Mouse (Mus musculus): ENCODE measurements around the gene Tmbim4. TPM values are rescaled to one million over a fixed set of nuclear protein-coding genes. Genes with fewer than 3 reads are reported as not detected.
A peak's percentile ranks its signal among the peaks of the same experiment; 100 is the strongest.

The Tmbim4 gene
- 151 and 159 TPM in 2 replicates for polyA plus RNA-seq (2015; fragmentation: Nextera tagmentation; extraction: Ambion mirVana)

- ATAC-seq (replicated peaks; ENCODE audit: low FRiP score), result peak; percentile 58
- Histone ChIP-seq H3K4me3 (replicated peaks) (peak within 1 kb of the TSS; percentile 53), H3K9ac (peak within 1 kb of the TSS; percentile 35), H3K9me3 (replicated peaks) (no peaks in the 10 kb centered on the region), H3K4me2 (peak within 1 kb of the TSS; percentile 89), H3K27ac (peak within 1 kb of the TSS; percentile 24; the same call in 1 of the 2 replicates), H3K36me3 (no peaks in the 10 kb centered on the region), H3K4me1 (peaks cover 13% of the 10 kb centered on the region), H3K27me3 (peaks cover 13% of the 10 kb centered on the region)
- WGBS, result 1% methylated on average over 65 of the region's 65 CpGs
Observed at GRCm38 (mm10) chr10:120201131-120201921, at the start of gene Tmbim4. Gene Tmbim4 (plus strand): TSS chr10:120201590.

GRCm38 (mm10) chr10:120151672-120152071, 49.7 kb upstream of the Tmbim4 start:
- Histone ChIP-seq H3K9ac (no peak overlapping the region), H3K4me3 (replicated peaks) (no peak overlapping the region), H3K27ac (no peak overlapping the region), H3K9me3 (replicated peaks) (no peaks in the 10 kb centered on the region), H3K27me3 (no peaks in the 10 kb centered on the region), H3K4me2 (no peak overlapping the region), H3K36me3 (no peaks in the 10 kb centered on the region), H3K4me1 (no peaks in the 10 kb centered on the region)
- 83% methylated on average over 7 of the region's 7 CpGs for WGBS
- no peak for ATAC-seq (replicated peaks; ENCODE audit: low FRiP score)

GRCm38 (mm10) chr10:120153911-120154310, 47.5 kb upstream of the Tmbim4 start:
- no peak overlapping the region for H3K4me3 ChIP-seq (replicated peaks)
- WGBS, result 84% methylated on average over 2 of the region's 2 CpGs
- H3K4me1 ChIP-seq, result no peaks in the 10 kb centered on the region
- no peak overlapping the region for H3K9ac ChIP-seq
- no peaks in the 10 kb centered on the region for H3K27me3 ChIP-seq
- no peaks in the 10 kb centered on the region for H3K9me3 ChIP-seq (replicated peaks)
- no peak for ATAC-seq (replicated peaks; ENCODE audit: low FRiP score)
- no peak overlapping the region for H3K4me2 ChIP-seq
- H3K27ac ChIP-seq, result no peak overlapping the region
- no peaks in the 10 kb centered on the region for H3K36me3 ChIP-seq

- H3K9me3 ChIP-seq (replicated peaks), result no peaks in the 10 kb centered on the region
- no peak overlapping the region for H3K9ac ChIP-seq
- H3K36me3 ChIP-seq, result no peaks in the 10 kb centered on the region
- no peaks in the 10 kb centered on the region for H3K4me1 ChIP-seq
- no peak overlapping the region for H3K27ac ChIP-seq
- H3K27me3 ChIP-seq, result no peaks in the 10 kb centered on the region
- no peak overlapping the region for H3K4me2 ChIP-seq
- ATAC-seq (replicated peaks; ENCODE audit: low FRiP score), result no peak
- WGBS, result 78% methylated on average over 9 of the region's 9 CpGs
- H3K4me3 ChIP-seq (replicated peaks), result no peak overlapping the region
Observed at GRCm38 (mm10) chr10:120160533-120160932, 40.9 kb upstream of the Tmbim4 start.

- H3K27ac ChIP-seq, result no peak overlapping the region
Observed at GRCm38 (mm10) chr10:120162840-120163239, 38.5 kb upstream of the Tmbim4 start.

GRCm38 (mm10) chr10:120163490-120163889, 37.9 kb upstream of the Tmbim4 start:
- Histone ChIP-seq H3K27me3 (no peaks in the 10 kb centered on the region), H3K36me3 (no peaks in the 10 kb centered on the region), H3K4me1 (no peaks in the 10 kb centered on the region), H3K4me2 (no peak overlapping the region), H3K27ac (no peak overlapping the region), H3K4me3 (replicated peaks) (no peak overlapping the region), H3K9ac (no peak overlapping the region), H3K9me3 (replicated peaks) (no peaks in the 10 kb centered on the region)
- no peak for ATAC-seq (replicated peaks; ENCODE audit: low FRiP score)
- 94% methylated on average over 7 of the region's 7 CpGs for WGBS

More at GRCm38 (mm10) chr10:120162840-120163239, 38.5 kb upstream of the Tmbim4 start:
- no peaks in the 10 kb centered on the region for H3K27me3 ChIP-seq
- no peaks in the 10 kb centered on the region for H3K9me3 ChIP-seq (replicated peaks)
- no peak overlapping the region for H3K9ac ChIP-seq
- no peaks in the 10 kb centered on the region for H3K4me1 ChIP-seq
- H3K36me3 ChIP-seq, result no peaks in the 10 kb centered on the region
- no peak overlapping the region for H3K4me2 ChIP-seq
- ATAC-seq (replicated peaks; ENCODE audit: low FRiP score), result no peak
- WGBS, result 87% methylated on average over 10 of the region's 10 CpGs
- H3K4me3 ChIP-seq (replicated peaks), result no peak overlapping the region

GRCm38 (mm10) chr10:120164931-120165792, 36.2 kb upstream of the Tmbim4 start:
- H3K4me1 ChIP-seq, result 0 out of 2 replicates have a peak, but pooled peaks cover 4% of the 10 kb centered on the region
- 88% methylated on average over 19 of the region's 19 CpGs for WGBS
- H3K27ac ChIP-seq, result no peak overlapping the region
- H3K36me3 ChIP-seq, result no peaks in the 10 kb centered on the region
- ATAC-seq (replicated peaks; ENCODE audit: low FRiP score), result no peak
- no peak overlapping the region for H3K4me3 ChIP-seq (replicated peaks)
- no peak overlapping the region for H3K9ac ChIP-seq
- no peaks in the 10 kb centered on the region for H3K27me3 ChIP-seq
- no peaks in the 10 kb centered on the region for H3K9me3 ChIP-seq (replicated peaks)
- H3K4me2 ChIP-seq, result no peak overlapping the region

- H3K9ac ChIP-seq, result no peak overlapping the region
- 0 out of 2 replicates have a peak, but pooled peaks cover 4% of the 10 kb centered on the region for H3K4me1 ChIP-seq
- ATAC-seq (replicated peaks; ENCODE audit: low FRiP score), result no peak
- no peak overlapping the region for H3K27ac ChIP-seq
- H3K4me3 ChIP-seq (replicated peaks), result no peak overlapping the region
- no peaks in the 10 kb centered on the region for H3K9me3 ChIP-seq (replicated peaks)
- no peaks in the 10 kb centered on the region for H3K27me3 ChIP-seq
- no peaks in the 10 kb centered on the region for H3K36me3 ChIP-seq
- 90% methylated on average over 17 of the region's 17 CpGs for WGBS
- no peak overlapping the region for H3K4me2 ChIP-seq
Observed at GRCm38 (mm10) chr10:120165793-120166503, 35.4 kb upstream of the Tmbim4 start.

GRCm38 (mm10) chr10:120168070-120168469, 33.3 kb upstream of the Tmbim4 start:
- no peak for ATAC-seq (replicated peaks; ENCODE audit: low FRiP score)
- 78% methylated on average over 1 of the region's 1 CpGs for whole genome bisulfite sequencing
- H3K36me3 ChIP-seq, result no peaks in the 10 kb centered on the region

GRCm38 (mm10) chr10:120169064-120169463, 32.3 kb upstream of the Tmbim4 start:
- Histone ChIP-seq H3K27me3 (no peaks in the 10 kb centered on the region), H3K9me3 (replicated peaks) (no peaks in the 10 kb centered on the region), H3K27ac (no peak overlapping the region), H3K9ac (no peak overlapping the region), H3K4me1 (0 out of 2 replicates have a peak, but pooled peaks cover 4% of the 10 kb centered on the region), H3K36me3 (no peaks in the 10 kb centered on the region), H3K4me3 (replicated peaks) (no peak overlapping the region), H3K4me2 (no peak overlapping the region)
- WGBS, result 45% methylated on average over 10 of the region's 10 CpGs
- ATAC-seq (replicated peaks; ENCODE audit: low FRiP score), result no peak

More at GRCm38 (mm10) chr10:120168070-120168469, 33.3 kb upstream of the Tmbim4 start:
- H3K9me3 ChIP-seq (replicated peaks), result no peaks in the 10 kb centered on the region
- H3K4me3 ChIP-seq (replicated peaks), result no peak overlapping the region
- H3K4me2 ChIP-seq, result no peak overlapping the region
- H3K27ac ChIP-seq, result no peak overlapping the region
- H3K27me3 ChIP-seq, result no peaks in the 10 kb centered on the region
- H3K4me1 ChIP-seq, result 0 out of 2 replicates have a peak, but pooled peaks cover 4% of the 10 kb centered on the region
- no peak overlapping the region for H3K9ac ChIP-seq

- Histone ChIP-seq H3K4me2 (no peak overlapping the region), H3K27me3 (no peaks in the 10 kb centered on the region), H3K36me3 (no peaks in the 10 kb centered on the region), H3K4me3 (replicated peaks) (no peak overlapping the region), H3K9me3 (replicated peaks) (no peaks in the 10 kb centered on the region), H3K4me1 (0 out of 2 replicates have a peak, but pooled peaks cover 4% of the 10 kb centered on the region), H3K9ac (no peak overlapping the region), H3K27ac (no peak overlapping the region)
- no peak for ATAC-seq (replicated peaks; ENCODE audit: low FRiP score)
- 81% methylated on average over 5 of the region's 5 CpGs for WGBS
Observed at GRCm38 (mm10) chr10:120169841-120170240, 31.5 kb upstream of the Tmbim4 start.
